Mouse (Mus musculus): ENCODE data around the gene Gm10521. TPM values are rescaled to one million over a fixed set of nuclear protein-coding genes. Genes with fewer than 3 reads are reported as not detected.

The Gm10521 gene
- polyA plus RNA-seq (2014; fragmentation: Illumina TruSeq; extraction: RNeasy Lipid Tissue Mini Kit (QIAGEN cat#74804); ENCODE audit: low read depth, low replicate concordance) = not detected

DNA sequence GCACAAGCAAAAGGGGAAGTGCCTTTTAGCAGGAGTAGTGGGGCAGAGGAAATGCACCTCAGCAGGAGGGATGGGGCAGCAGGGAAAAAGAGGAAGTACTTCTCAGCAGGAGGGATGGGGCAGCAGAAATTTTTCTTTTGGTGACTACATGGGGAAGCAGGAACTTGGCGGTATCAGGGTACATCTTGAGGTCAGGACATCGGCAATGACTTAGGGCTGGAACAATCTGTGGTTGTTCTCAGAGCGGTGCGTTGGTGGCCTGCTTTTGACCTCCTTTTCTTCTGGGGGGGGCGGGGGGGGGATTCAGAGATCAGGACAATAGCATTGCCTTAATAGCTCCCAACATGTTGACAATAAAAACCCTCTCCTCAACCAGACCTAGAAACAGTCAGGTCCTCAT, at the start of gene Gm10521:
Gene Gm10521, plus strand, starts transcription at position 301 of the 400 bp plus-strand sequence.

DNA sequence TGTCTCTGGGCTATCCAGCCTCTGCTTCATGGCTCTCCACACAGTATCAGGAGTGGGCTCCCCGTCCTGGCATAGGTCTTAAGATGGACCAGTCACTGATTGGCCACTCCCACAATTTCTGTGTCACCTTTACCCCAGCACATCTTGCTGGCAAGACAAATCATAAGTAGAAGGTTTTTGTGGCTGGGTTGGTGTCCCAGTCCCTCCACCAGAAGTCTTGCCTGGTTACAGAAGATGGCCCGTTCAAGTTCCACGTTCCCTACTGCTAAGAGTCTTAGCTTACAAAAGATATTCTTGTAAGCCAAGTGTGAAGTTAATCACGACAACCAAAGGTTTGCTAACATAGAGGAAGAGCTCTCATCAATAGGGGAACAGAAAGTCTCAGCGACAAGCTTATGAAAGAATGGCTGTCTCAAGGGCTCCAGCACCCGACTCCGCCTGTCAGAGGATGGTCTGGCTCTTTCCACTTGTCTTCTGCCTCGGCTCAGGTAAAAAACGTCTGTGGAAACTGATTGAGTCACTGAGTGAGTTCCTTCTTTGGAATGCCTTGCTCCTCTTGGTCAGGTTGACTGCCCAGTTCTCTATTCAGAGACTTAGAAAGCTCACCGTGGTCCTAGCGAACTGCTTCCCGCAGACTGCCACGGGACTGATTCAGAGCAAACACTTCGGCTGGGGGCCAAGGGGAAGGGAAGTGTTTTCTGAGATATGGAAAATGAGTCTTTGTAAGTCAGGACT, 22.0 kb downstream of the Gm10521 start, which contains the start of gene Slamf6:
Gene Slamf6, plus strand, starts transcription at position 211 of the 735 bp plus-strand sequence.

Other genes starting within 250 kb of the Gm10521 start
- gene Slamf7, start 242.6 kb upstream of the Gm10521 start, polyA plus RNA-seq (2014; fragmentation: Illumina TruSeq; extraction: RNeasy Lipid Tissue Mini Kit (QIAGEN cat#74804); ENCODE audit: low read depth, low replicate concordance) = 0.42 TPM
- 3.3 TPM for gene Cd48, start 213.7 kb upstream of the Gm10521 start, polyA plus RNA-seq (2014; fragmentation: Illumina TruSeq; extraction: RNeasy Lipid Tissue Mini Kit (QIAGEN cat#74804); ENCODE audit: low read depth, low replicate concordance)
- 0.31 TPM for gene Slamf1, start 128.5 kb upstream of the Gm10521 start, polyA plus RNA-seq (2014; fragmentation: Illumina TruSeq; extraction: RNeasy Lipid Tissue Mini Kit (QIAGEN cat#74804); ENCODE audit: low read depth, low replicate concordance)
- gene Cd84, start 56.0 kb upstream of the Gm10521 start, polyA plus RNA-seq (2014; fragmentation: Illumina TruSeq; extraction: RNeasy Lipid Tissue Mini Kit (QIAGEN cat#74804); ENCODE audit: low read depth, low replicate concordance) = 1.4 TPM
- not detected for gene Slamf6, start 21.9 kb downstream of the Gm10521 start, polyA plus RNA-seq (2014; fragmentation: Illumina TruSeq; extraction: RNeasy Lipid Tissue Mini Kit (QIAGEN cat#74804); ENCODE audit: low read depth, low replicate concordance)
- gene Vangl2, start 132.8 kb downstream of the Gm10521 start, polyA plus RNA-seq (2014; fragmentation: Illumina TruSeq; extraction: RNeasy Lipid Tissue Mini Kit (QIAGEN cat#74804); ENCODE audit: low read depth, low replicate concordance) = 0.81 TPM
- not detected for gene Nhlh1, start 161.9 kb downstream of the Gm10521 start, polyA plus RNA-seq (2014; fragmentation: Illumina TruSeq; extraction: RNeasy Lipid Tissue Mini Kit (QIAGEN cat#74804); ENCODE audit: low read depth, low replicate concordance)
- 111 TPM for gene Copa, start 186.9 kb downstream of the Gm10521 start, polyA plus RNA-seq (2014; fragmentation: Illumina TruSeq; extraction: RNeasy Lipid Tissue Mini Kit (QIAGEN cat#74804); ENCODE audit: low read depth, low replicate concordance)
- 49.5 TPM for gene Ncstn, start 187.1 kb downstream of the Gm10521 start, polyA plus RNA-seq (2014; fragmentation: Illumina TruSeq; extraction: RNeasy Lipid Tissue Mini Kit (QIAGEN cat#74804); ENCODE audit: low read depth, low replicate concordance)
- 141 TPM for gene Pex19, start 231.1 kb downstream of the Gm10521 start, polyA plus RNA-seq (2014; fragmentation: Illumina TruSeq; extraction: RNeasy Lipid Tissue Mini Kit (QIAGEN cat#74804); ENCODE audit: low read depth, low replicate concordance)